Mouse (Mus musculus): ENCODE data around the gene Man1a.

Gene Man1a

DNA sequence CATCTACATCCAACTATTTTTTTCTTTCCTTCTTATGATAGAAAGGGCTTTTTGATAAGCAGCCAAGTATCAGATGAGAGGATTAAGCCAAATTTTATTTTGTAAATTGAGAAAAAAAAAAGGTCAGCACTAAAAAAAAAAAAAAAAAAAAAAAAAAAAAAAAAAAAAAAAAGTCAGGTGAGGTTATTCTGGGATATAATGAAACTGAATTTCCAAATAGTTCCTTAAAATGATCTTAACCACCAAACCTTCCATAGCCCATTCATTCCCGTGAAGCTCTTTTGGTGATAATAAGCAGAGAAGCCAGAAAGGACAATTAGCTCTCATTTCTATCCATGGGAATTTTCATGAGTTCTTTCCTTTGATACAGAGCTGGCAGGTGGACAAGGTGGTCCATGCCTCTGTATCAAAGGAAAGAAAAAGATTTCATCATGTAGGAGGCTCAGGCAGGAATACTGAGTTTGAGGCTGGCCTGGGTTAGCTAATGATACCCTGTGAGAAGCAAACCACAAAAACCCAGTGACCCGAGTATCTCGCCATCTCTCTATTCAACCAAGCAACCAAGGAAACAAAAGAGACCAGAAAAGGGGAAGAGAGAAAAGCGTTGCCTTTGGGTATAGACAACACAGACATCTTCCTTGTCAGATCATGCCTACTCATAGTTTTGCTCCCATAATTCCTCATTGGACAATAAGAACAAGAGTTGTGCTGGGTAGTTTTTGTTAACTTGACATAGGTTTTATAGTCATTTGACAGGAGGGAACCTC lies 162.7 kb downstream of the Man1a start:
- DNase-seq, result no peak

DNA sequence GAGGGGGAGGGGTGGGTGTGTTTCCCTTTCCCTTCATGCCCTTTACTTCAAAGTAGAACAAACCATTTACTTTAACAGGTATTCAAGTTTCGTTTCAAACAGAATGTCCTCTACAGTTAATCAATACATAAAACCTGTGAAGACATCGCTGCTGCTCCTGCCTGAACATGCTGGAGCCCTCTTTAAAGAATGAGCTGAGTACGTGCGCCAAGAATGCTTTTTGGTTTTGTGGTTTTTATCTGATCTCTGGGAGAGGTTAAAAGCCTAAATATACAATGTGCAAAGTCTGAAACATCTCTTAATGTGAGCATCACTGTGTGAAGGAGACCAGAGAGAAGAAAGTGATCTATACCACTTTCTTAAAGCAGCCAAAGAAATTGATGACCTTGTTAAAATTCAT lies 186.9 kb downstream of the Man1a start:
- no peak for DNase-seq

DNA sequence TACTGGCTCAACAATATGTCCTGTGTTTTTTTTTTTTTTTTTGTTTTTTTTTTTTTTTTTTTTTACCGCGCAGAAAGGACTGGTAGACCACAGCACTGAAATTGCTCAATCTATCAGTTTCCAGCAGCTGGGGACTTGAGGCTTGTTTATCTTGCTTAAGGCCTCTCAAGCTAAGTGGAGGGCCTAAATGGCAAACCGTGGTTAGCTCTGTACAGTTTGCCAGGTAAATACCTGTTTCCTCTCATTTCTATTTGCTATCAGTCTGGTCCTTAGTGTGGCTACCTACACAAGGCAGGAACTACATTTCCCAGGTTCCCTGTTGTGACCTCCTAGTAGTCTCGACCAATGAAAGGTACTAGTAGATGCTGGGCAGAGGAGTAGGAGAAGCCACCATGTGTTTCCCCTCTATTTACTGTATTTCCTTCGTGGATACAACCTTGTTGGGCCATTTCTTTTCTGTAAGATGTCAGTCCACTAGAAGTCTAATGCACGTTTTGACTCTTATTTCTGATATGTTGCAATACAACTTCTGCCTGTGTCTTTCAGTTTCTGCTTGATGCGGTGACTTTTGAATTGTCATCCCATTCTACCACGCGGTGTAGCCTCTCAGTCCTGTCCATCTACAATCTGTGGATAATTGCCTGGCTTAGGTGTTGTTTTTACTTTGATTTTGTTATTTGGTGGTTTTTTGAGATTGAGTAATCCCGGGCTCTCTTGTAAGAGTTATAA lies 187.9 kb downstream of the Man1a start:
- DNase-seq, result no peak

DNA sequence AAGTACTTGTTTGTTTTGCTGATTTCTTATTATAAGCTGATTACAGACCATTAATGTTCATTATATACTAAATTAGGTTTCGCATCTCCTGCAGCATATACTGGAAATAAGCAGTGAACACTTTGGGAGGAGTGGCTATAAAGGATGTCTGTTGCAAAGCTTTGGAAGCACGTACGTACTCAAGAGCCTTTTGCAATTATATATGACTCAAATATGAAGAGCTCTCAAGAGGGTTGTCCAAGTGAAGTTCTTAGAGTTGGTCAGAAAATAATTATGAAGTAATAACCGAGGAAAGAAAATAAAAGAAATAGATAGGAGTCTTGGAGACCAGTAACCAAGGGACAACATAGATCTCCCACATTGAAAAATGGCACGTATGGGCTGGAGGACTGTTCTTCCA lies 189.9 kb downstream of the Man1a start:
- no peak for DNase-seq

DNA sequence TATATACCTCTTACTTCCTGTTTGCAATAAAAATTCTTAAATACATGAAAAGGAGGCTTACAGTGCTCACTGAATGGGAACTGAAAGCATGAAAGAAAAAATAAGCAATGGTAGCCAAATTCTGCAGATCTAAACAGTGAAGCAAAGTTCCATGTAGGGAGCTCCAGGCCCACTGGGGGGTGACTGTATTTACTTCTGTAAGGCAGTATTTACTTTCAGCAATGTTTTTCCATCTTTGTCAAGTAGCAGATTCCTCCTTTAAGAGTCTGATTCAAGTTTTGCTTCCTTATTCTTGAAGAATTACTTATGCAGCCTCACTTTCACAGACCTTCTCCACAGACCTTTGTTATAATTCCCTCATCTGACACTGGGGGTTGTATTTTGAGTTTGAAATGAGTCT lies 195.1 kb downstream of the Man1a start:
- no peak for DNase-seq

DNA sequence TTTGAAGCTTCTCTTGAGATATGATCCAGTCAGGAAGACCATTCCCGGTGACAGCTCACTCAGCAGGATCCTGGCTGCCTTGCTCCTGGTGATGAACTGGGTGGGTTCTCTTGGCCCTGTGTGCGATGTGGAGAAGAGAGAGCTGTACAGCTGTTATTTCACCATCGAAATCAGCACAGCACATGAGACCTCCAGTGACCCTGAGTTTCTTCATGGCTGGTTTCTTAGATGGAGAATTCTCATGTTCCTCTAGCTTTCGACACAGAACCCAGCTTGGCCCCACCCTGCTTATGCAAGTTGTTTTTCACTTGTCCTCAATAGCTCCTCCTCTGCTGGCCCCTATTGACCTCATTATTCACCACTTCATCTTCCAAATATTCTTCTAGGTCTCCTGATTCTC lies 200.5 kb downstream of the Man1a start:
- DNase-seq, result no peak

DNA sequence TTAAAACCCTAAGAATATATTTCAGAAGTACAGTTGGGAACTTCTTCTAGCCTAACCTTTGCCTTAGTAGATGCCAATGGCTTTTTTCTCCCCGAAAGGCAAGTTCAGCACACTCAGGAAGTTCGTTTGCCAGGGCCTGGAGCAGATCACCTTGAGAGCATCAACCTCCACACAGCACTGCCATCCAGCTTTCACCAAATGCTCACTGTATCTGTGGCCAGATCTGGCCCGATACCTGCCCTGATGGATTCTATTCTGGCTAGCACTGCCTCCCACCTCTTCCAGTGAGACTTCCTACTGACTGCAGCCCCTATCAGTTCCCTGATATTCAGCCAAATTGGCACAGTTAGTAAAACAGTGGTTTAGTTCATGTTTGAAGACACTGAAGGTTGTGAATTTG lies 202.2 kb downstream of the Man1a start:
- no peak for DNase-seq

DNA sequence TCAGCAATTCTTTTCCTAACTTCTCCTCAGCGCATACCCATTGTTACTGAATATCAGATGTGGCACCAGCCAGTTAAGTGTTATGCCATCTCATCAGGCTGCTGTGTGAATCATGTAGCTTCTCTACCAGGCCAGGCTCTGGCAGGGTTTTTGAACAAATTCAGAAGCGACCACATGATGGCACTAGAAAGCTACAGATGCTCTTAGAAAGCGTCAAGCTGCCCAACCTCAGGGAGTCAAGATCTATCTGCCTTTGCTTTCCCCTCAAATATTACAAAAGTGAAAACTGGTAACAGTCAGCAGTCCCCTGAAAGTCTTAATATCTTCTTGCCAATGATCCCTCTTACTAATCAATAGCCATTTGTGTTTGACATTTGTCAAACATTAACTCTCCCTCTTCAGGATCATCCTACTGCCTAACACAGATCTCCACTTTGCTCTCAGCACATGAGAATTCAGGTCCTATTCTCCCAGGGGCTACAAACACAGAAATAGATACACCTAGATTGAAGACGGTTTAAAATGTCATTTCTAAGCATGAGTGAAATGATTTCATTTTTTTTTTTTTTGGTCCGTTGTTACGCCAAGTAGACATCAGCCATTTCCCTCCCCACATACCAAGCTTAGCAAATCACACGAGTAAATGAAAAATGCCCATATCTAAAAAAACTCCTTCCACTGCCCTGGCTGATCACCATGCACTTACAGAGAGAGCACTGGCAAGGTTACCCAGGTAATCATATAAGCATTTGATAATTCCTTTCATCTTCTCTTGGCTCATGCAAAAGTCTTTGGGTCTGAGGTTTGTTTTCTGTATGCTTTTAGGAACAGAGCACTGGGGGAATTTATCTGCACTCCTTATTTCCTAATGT lies 212.7 kb downstream of the Man1a start:
- DNase-seq, result peak; percentile 78

DNA sequence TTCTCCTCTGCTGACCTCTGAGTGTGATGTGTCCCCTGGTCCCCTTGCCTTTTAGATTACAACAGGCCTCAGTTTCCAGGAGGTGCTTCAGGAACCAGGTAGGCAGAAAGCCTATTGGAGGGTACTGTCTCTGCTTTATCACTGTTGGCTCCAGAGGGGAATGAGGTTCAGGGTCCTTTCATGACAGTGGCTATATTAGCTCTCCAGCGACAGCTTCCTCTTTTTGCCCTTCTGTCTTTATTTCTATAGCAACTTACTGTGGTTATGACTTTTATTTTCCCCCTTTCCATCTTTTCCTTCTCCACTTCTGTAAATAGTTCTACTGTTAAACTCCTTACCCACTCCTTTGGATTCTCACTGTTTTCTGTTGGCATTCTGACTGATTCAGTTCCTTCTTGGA lies 216.5 kb downstream of the Man1a start:
- DNase-seq, result no peak

DNA sequence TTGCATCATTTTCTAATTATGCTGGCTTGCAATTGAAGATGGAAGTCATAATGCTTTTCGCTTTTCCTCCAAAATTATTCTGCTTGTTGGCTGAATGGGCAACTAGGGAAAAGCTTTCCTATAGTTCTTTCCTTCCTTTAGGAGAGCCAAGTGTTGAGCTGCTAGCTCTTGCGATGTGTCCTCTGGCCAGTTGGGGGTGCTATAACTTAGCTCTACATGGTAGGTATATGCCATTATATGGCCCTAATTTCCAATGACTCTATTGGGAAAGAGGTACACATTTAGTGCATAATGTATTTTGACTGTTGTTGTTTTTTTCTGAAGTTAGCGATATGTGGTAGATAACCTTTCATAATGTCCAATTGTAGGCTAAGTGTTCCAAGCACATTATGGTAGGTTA lies 217.2 kb downstream of the Man1a start:
- no peak for DNase-seq
